Mouse (Mus musculus): ENCODE data around the gene Fam241a. TPM values are rescaled to one million over a fixed set of nuclear protein-coding genes. Genes with fewer than 3 reads are reported as not detected.

Gene Fam241a
- polyA plus RNA-seq, 1 experiment = 9.2 TPM

- Histone ChIP-seq H3K4me1 (ENCODE audit: control insufficient read depth, insufficient read depth, low read length) (no peaks in the 10 kb centered on the region), H3K36me3 (ENCODE audit: control insufficient read depth, insufficient read depth, low read length) (no peaks in the 10 kb centered on the region), H3K27me3 (ENCODE audit: control insufficient read depth, insufficient read depth, low read length) (no peaks in the 10 kb centered on the region), H3K4me3 (ENCODE audit: control insufficient read depth, low read depth, low read length) (no peak overlapping the region), H3K27ac (ENCODE audit: control insufficient read depth, insufficient read depth, low read depth, low read length) (no peak overlapping the region)
- TF ChIP-seq CTCF (IDR thresholded peaks at IDR 0.05; ENCODE audit: control insufficient read depth, insufficient read depth, insufficient replicate concordance, low read depth, low read length) (no peak), POLR2A (IDR thresholded peaks at IDR 0.05; ENCODE audit: control insufficient read depth, low read depth, low read length) (no peak)
Observed at GRCm38 (mm10) chr3:127835594-127835993, 60.5 kb downstream of the Fam241a start.

GRCm38 (mm10) chr3:127834040-127834439 is 62.1 kb downstream of the Fam241a start:
- Histone ChIP-seq H3K4me1 (ENCODE audit: control insufficient read depth, insufficient read depth, low read length) (no peaks in the 10 kb centered on the region), H3K36me3 (ENCODE audit: control insufficient read depth, insufficient read depth, low read length) (no peaks in the 10 kb centered on the region), H3K4me3 (ENCODE audit: control insufficient read depth, low read depth, low read length) (no peak overlapping the region), H3K27ac (ENCODE audit: control insufficient read depth, insufficient read depth, low read depth, low read length) (no peak overlapping the region), H3K27me3 (ENCODE audit: control insufficient read depth, insufficient read depth, low read length) (no peaks in the 10 kb centered on the region)
- TF ChIP-seq POLR2A (IDR thresholded peaks at IDR 0.05; ENCODE audit: control insufficient read depth, low read depth, low read length) (no peak), CTCF (IDR thresholded peaks at IDR 0.05; ENCODE audit: control insufficient read depth, insufficient read depth, insufficient replicate concordance, low read depth, low read length) (no peak)

GRCm38 (mm10) chr3:127831079-127831478 is 65.0 kb downstream of the Fam241a start:
- H3K4me1 ChIP-seq (ENCODE audit: control insufficient read depth, insufficient read depth, low read length) = no peaks in the 10 kb centered on the region
- no peak for TF ChIP-seq CTCF (IDR thresholded peaks at IDR 0.05; ENCODE audit: control insufficient read depth, insufficient read depth, insufficient replicate concordance, low read depth, low read length)
- TF ChIP-seq POLR2A (IDR thresholded peaks at IDR 0.05; ENCODE audit: control insufficient read depth, low read depth, low read length) = no peak
- no peaks in the 10 kb centered on the region for H3K27me3 ChIP-seq (ENCODE audit: control insufficient read depth, insufficient read depth, low read length)
- H3K27ac ChIP-seq (ENCODE audit: control insufficient read depth, insufficient read depth, low read depth, low read length) = no peak overlapping the region
- no peaks in the 10 kb centered on the region for H3K36me3 ChIP-seq (ENCODE audit: control insufficient read depth, insufficient read depth, low read length)
- no peak overlapping the region for H3K4me3 ChIP-seq (ENCODE audit: control insufficient read depth, low read depth, low read length)

- H3K4me3 ChIP-seq (ENCODE audit: control insufficient read depth, low read depth, low read length) = no peak overlapping the region
- no peaks in the 10 kb centered on the region for H3K4me1 ChIP-seq (ENCODE audit: control insufficient read depth, insufficient read depth, low read length)
- H3K36me3 ChIP-seq (ENCODE audit: control insufficient read depth, insufficient read depth, low read length) = no peaks in the 10 kb centered on the region
- no peaks in the 10 kb centered on the region for H3K27me3 ChIP-seq (ENCODE audit: control insufficient read depth, insufficient read depth, low read length)
- H3K27ac ChIP-seq (ENCODE audit: control insufficient read depth, insufficient read depth, low read depth, low read length) = no peak overlapping the region
- TF ChIP-seq POLR2A (IDR thresholded peaks at IDR 0.05; ENCODE audit: control insufficient read depth, low read depth, low read length) = no peak
- TF ChIP-seq CTCF (IDR thresholded peaks at IDR 0.05; ENCODE audit: control insufficient read depth, insufficient read depth, insufficient replicate concordance, low read depth, low read length) = no peak
Observed at GRCm38 (mm10) chr3:127830183-127830582, 65.9 kb downstream of the Fam241a start.

- Histone ChIP-seq H3K27ac (ENCODE audit: control insufficient read depth, insufficient read depth, low read depth, low read length) (no peak overlapping the region), H3K27me3 (ENCODE audit: control insufficient read depth, insufficient read depth, low read length) (no peaks in the 10 kb centered on the region), H3K4me1 (ENCODE audit: control insufficient read depth, insufficient read depth, low read length) (no peaks in the 10 kb centered on the region), H3K4me3 (ENCODE audit: control insufficient read depth, low read depth, low read length) (no peak overlapping the region), H3K36me3 (ENCODE audit: control insufficient read depth, insufficient read depth, low read length) (no peaks in the 10 kb centered on the region)
- no peak for TF ChIP-seq CTCF (IDR thresholded peaks at IDR 0.05; ENCODE audit: control insufficient read depth, insufficient read depth, insufficient replicate concordance, low read depth, low read length)
- TF ChIP-seq POLR2A (IDR thresholded peaks at IDR 0.05; ENCODE audit: control insufficient read depth, low read depth, low read length) = no peak
Observed at GRCm38 (mm10) chr3:127827123-127827522, 69.0 kb downstream of the Fam241a start.

- H3K27me3 ChIP-seq (ENCODE audit: control insufficient read depth, insufficient read depth, low read length) = no peaks in the 10 kb centered on the region
- no peak for TF ChIP-seq POLR2A (IDR thresholded peaks at IDR 0.05; ENCODE audit: control insufficient read depth, low read depth, low read length)
- no peak for TF ChIP-seq CTCF (IDR thresholded peaks at IDR 0.05; ENCODE audit: control insufficient read depth, insufficient read depth, insufficient replicate concordance, low read depth, low read length)
- no peaks in the 10 kb centered on the region for H3K4me1 ChIP-seq (ENCODE audit: control insufficient read depth, insufficient read depth, low read length)
- no peaks in the 10 kb centered on the region for H3K36me3 ChIP-seq (ENCODE audit: control insufficient read depth, insufficient read depth, low read length)
- no peak overlapping the region for H3K4me3 ChIP-seq (ENCODE audit: control insufficient read depth, low read depth, low read length)
- no peak overlapping the region for H3K27ac ChIP-seq (ENCODE audit: control insufficient read depth, insufficient read depth, low read depth, low read length)
Observed at GRCm38 (mm10) chr3:127826503-127826902, 69.6 kb downstream of the Fam241a start.

GRCm38 (mm10) chr3:127823886-127824863 is 71.9 kb downstream of the Fam241a start:
- H3K4me3 ChIP-seq (ENCODE audit: control insufficient read depth, low read depth, low read length) = no peak overlapping the region
- H3K4me1 ChIP-seq (ENCODE audit: control insufficient read depth, insufficient read depth, low read length) = no peaks in the 10 kb centered on the region
- no peaks in the 10 kb centered on the region for H3K27me3 ChIP-seq (ENCODE audit: control insufficient read depth, insufficient read depth, low read length)
- no peaks in the 10 kb centered on the region for H3K36me3 ChIP-seq (ENCODE audit: control insufficient read depth, insufficient read depth, low read length)
- TF ChIP-seq CTCF (IDR thresholded peaks at IDR 0.05; ENCODE audit: control insufficient read depth, insufficient read depth, insufficient replicate concordance, low read depth, low read length) = no peak
- TF ChIP-seq POLR2A (IDR thresholded peaks at IDR 0.05; ENCODE audit: control insufficient read depth, low read depth, low read length) = no peak
- H3K27ac ChIP-seq (ENCODE audit: control insufficient read depth, insufficient read depth, low read depth, low read length) = no peak overlapping the region

Data from testis, adult 2 months (tissue).